Mouse (Mus musculus): Measurements from ENCODE around the gene Klc4.

DNA sequence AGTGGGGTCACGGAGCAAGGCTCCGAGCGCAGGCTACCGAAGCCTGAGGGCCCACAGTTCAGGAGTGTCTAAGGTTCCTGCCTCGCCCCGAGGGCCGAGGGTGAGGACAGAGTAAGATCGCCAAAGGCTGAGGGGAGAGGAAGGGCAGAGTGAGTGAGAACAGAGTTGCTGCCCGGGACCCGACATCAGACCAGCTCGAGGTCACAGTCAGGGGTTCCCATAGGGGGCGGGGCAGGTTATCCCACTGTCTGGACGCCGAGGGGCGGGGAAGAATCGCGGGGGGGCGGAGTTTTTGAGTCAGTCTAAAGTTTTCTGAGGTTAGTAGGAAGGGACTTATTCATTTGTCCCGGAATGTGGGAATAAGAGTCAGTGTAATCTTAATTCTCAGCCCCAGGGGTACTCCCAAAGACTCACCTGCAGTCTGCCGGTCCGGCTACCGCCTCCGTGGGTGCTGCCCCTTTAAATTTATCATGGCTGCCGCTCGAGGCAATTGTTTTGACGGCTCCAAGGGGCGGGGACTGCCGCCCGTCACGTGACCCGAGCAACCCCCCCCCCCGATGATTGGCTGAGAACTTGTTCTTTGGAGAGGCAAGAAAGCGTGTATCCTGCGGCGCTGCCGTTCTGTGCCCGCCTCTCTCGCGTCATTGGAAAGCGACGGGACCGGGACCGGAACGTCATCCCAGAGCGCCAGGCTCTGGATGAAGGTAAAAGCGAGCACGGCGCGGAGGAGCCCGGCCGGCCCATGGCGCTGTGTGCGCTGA is at the start of gene Klc4, which contains the start of gene Mrpl2:
- TF ChIP-seq POLR2A (IDR thresholded peaks at IDR 0.05; ENCODE audit: low read depth, low read length) (peak; percentile 79), CTCF (IDR thresholded peaks at IDR 0.05; ENCODE audit: borderline replicate concordance, insufficient read depth, low read length) (no peak)
